Mouse (Mus musculus): ENCODE measurements around the gene Pax9.
A peak's percentile ranks its signal among the peaks of the same experiment; 100 is the strongest.

Gene Pax9

DNA sequence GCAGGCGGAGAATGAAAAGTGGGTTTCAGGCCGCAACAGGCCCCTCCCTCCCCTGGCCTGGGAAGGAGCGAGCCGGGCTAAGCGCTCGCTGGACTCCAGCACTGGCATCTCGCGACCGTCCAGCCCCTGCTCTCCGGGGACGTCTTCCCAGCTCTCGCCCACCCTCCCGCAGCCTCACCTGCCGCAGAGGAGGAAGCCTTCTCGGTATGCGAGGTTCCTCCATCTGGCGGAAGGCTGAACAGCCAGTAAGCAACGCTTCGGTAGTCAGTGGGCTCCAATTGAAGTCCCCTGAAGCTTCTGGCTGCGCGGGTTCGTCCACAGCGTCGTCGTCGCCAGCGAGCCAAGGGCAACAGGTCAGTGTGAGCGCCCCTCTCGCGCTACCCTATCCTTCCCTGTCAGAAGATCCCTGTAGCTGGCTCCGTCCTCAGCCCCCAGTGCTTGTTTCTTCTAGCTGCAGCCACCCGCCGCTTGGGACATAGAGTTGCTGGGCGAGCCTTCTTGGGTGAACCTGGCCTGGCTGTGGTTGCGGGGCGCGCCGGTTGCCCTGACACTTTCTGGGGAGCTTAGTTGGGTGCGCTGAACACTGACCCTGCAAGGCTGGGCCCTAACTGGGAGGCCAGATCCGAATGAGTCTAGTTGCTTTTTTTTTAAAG lies at the start of gene Pax9:
TSS of gene Pax9 (plus strand) at position 341 of the 653 bp plus-strand sequence.
- DNase-seq (ENCODE audit: low read depth): no peak

- DNase-seq (ENCODE audit: low read depth): no peak
Measured at GRCm38 (mm10) chr12:56669451-56670122, 22.0 kb upstream of the Pax9 start.

DNA sequence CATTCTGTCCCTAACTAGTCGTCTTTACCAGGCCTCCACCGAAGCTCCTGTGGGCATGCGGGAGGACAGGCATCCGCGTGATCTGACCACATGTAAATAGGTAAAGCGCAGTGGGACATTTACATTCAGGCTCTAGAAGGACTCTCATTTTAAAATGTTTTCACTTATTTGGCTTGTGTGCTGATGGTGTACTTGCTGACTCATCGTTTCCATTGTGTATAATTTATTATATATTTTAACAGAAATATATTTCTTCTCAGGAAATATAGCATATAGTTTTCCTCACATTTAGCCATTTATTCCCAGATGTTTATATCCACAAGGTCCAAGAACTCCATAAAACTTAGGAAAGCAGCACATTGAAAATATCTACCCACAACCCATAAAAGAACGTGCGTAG lies 20.8 kb upstream of the Pax9 start:
- DNase-seq (ENCODE audit: low read depth): no peak

GRCm38 (mm10) chr12:56674726-56675125 lies 16.8 kb upstream of the Pax9 start:
- DNase-seq (ENCODE audit: low read depth): peak; percentile 56

GRCm38 (mm10) chr12:56677620-56678019 lies 13.9 kb upstream of the Pax9 start:
- peak; percentile 6 for DNase-seq (ENCODE audit: low read depth)

- DNase-seq (ENCODE audit: low read depth): peak; percentile 78
Measured at GRCm38 (mm10) chr12:56681096-56681811, 10.3 kb upstream of the Pax9 start.

- DNase-seq (ENCODE audit: low read depth): no peak
Measured at GRCm38 (mm10) chr12:56687640-56688481, 3.7 kb upstream of the Pax9 start.

- DNase-seq (ENCODE audit: low read depth): no peak
Measured at GRCm38 (mm10) chr12:56688482-56688840, 3.1 kb upstream of the Pax9 start.

DNA sequence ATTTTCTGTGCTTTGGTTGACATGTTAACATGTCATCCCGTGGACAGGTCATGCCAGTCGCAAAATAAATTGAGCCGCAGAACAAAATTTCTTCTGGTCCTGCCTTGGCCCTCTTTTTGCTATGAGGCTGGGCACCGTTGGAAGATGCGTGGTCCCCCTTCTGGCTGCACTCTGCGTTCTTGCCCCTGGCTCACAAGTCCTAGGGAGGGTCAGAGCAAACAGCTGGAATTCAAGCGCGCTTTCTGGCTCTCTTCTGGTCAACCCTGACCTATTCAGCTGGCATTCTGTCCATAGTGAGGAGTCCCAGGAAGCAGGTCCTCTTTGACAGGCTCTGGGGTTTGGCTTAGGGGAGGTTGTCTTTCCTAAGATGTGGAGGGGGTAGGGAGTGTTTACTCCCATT lies 2.6 kb upstream of the Pax9 start:
- no peak for DNase-seq (ENCODE audit: low read depth)

- DNase-seq (ENCODE audit: low read depth): no peak
Measured at GRCm38 (mm10) chr12:56689331-56689730, 2.2 kb upstream of the Pax9 start.

DNA sequence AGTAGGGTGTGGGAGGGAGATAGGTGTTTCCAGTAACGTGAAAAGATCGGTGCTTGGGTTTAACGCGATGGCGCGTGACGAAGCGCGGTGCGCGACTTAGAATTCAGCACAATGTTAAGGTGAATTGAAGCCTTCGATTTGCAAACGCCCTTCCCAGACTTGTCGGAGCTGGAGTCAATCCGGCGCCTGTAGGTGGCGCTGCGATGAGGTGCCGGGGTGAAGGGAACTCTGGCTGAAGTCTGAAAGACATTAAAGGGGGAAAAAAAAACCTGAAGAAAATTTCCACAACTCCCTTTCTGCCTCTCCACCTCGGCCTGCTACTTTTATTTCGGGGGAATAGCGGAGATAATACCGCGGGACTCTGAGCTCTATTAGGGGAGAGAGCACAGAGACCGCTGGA lies 1.8 kb upstream of the Pax9 start:
- peak; percentile 23 for DNase-seq (ENCODE audit: low read depth)

DNA sequence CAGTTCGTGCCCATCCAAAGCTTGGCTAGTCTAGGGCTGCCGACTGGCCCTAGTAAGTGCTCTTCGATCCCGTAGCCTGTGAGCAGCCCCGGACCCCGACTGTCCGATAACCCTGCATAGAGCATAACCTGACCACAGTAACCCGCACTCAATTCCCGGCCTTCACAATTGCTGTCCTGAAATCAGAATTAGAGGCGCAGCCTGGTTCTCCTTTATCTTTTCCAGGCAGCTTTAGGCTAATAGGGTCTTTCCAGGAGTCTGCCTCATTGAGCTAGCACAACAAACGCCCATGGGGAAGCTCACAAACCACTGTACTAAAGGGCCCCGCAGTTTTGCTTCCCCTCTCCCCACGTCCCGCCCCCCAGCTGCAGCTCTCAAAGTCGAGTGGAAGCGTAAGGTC lies 1.2 kb upstream of the Pax9 start:
- DNase-seq (ENCODE audit: low read depth): no peak

DNA sequence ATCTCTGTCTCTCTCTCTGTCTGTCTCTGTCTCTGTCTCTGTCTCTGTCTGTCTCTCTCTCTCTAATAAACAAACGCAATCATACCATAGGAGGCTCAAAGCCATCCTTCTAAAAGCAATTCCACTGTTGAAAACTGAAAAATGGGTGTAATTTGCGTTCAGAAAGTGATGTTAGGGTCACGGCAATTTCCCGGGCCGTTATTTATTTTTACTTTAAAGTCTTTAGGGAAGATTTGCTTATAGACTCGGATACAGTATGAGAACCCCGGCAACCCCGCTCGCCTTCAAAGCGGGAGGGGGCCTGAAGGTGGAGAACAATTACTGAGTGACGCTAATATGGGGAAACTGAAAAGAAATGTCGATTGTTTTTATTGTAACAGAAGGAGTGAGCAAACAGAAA lies 566 bp upstream of the Pax9 start:
- no peak for DNase-seq (ENCODE audit: low read depth)

- no peak for DNase-seq (ENCODE audit: low read depth)
Measured at GRCm38 (mm10) chr12:56692536-56692935, 969 bp downstream of the Pax9 start.

GRCm38 (mm10) chr12:56693411-56694098 lies 2.0 kb downstream of the Pax9 start:
- no peak for DNase-seq (ENCODE audit: low read depth)

DNA sequence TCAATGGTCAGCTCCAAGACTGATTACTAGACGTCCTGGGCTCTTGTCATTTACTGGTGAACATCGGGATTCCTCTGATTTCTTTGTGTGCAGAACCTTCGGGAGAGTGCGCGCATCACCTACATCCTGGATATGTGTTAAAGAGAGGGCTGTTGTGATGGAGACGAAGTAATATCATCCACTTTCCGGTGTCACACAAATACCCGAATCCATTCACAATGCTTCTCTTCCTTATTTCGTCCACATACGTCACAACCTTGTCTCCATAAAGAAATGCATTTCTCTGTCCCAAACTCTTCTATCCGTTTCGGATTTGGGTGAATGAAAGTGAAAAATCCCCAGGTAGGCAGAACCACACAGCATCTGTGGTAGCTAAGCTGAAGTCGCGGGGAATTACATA lies 2.8 kb downstream of the Pax9 start:
- no peak for DNase-seq (ENCODE audit: low read depth)

DNA sequence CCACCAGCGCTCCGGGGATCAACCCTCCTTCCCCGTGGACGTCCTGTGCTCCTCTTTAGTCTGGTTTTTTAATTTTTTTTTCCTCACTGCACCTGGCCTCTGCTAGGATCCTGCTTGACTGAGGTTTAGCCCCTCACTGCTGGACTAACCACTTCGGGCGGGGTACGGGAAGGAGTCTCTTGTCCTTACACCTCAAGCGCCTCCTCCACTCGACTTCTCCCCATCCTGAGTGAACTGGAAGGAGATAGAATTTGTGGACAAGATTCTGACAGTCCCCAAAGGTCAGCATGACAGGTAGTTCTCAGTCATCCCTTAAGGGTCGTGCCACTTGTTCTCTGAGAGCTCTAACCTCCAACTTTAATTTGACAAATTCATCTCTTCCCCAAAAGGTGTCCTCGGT lies 3.4 kb downstream of the Pax9 start:
- DNase-seq (ENCODE audit: low read depth): no peak

DNA sequence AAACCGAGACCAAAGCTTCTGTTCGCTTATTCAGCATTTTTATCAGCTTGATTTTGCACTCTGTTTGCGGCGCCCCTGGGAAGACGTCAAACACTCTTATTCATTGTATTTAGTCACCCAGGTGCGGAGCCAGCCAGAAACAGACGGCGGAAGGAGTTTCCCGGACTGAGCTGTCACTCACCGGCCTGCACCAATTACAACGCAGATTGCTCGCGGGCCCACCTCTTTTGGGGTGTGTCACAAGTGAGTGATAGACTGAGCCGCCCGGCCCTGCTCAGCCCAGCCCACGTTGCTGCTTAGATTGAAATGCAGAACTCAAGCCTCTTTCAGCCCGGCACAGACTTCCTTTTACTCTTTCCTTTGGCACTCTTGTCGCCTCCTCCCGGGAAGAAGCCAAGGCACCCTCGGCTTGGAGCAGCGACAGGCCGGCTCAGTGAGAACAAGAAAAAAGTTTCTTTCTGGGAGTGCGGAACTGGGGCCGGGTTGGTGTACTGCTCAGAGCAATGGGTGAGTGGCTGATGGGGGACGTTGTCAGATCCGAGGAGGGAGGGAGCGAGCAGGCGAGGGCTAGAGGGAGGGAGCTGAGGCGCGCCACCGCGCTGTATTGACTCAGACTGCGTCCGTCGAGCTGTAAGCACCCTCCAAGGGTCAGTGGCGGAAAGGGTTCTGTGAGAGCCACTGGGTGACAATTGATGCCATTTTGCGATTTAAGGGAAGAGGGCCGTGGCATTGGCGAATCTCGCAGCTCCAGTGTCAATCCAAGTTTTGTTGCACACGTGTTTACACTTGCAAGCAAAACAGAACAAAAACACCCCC lies 4.0 kb downstream of the Pax9 start:
- DNase-seq (ENCODE audit: low read depth): peak; percentile 95

- peak; percentile 64 for DNase-seq (ENCODE audit: low read depth)
Measured at GRCm38 (mm10) chr12:56696174-56697010, 4.8 kb downstream of the Pax9 start.
